Mouse (Mus musculus) brain, embryonic 14.5 days (tissue): ENCODE data around the gene Ttf1.

Experiments used
- CTCF ChIP-seq: fragments of 200-500 bp; IDR thresholded peaks from 2 replicates; pipeline ENCODE4 v1.5.1; 2012; ENCODE audit warnings: inconsistent platforms, mild to moderate bottlenecking, moderate library complexity, borderline replicate concordance; ENCODE audit not compliant: insufficient read depth, insufficient read length; ENCODE audit errors: extremely low read depth
- POLR2A ChIP-seq: fragments of 200-500 bp; IDR thresholded peaks from 2 replicates; pipeline ENCODE4 v1.6.1; 2012; ENCODE audit warnings: mild to moderate bottlenecking, inconsistent platforms, borderline replicate concordance; ENCODE audit not compliant: poor library complexity, insufficient read depth, insufficient read length, severe bottlenecking; ENCODE audit errors: extremely low read depth

DNA sequence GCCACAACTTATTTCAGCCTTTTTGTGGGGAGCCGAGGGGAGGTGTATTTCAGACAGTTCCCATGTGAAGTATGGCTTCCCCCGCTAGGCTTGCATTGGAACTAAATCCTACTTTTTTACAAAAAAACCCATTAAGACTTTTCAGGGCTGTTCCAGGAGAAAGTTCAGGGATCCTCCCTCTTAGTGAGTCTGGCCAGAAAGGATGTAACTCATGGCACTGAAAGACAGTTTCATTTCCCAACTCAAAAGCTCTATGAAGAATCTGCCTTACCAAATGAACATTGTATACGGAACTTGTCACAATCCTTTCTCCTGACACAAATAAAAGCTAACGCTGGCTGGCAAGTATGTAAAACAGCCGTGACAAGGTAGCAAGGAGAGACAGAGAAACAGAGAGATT, 20.3 kb upstream of the Ttf1 start:
- TF ChIP-seq CTCF (no peak), POLR2A (no peak)
